Mouse (Mus musculus): Measurements from ENCODE around the gene Cox14. TPM values are rescaled to one million over a fixed set of nuclear protein-coding genes. Genes with fewer than 3 reads are reported as not detected.
"Not testable (repeated sequence)": the region's sequence is repeated elsewhere in the genome, so short reads cannot be mapped to it uniquely, and the experiment has no call there.

Gene Cox14
- polyA plus RNA-seq, 1 experiment, result 237 TPM

GRCm38 (mm10) chr15:99697309-99697708 lies 28.1 kb upstream of the Cox14 start:
- Histone ChIP-seq H3K4me3 (ENCODE audit: insufficient read depth, low read length) (no peak overlapping the region), H3K4me1 (ENCODE audit: control insufficient read depth, insufficient read depth, low read length) (peaks cover 2% of the 10 kb centered on the region; the same call in 1 of the 2 replicates), H3K27ac (ENCODE audit: insufficient read depth, low read length) (no peak overlapping the region)
- TF ChIP-seq CTCF (IDR thresholded peaks at IDR 0.05; ENCODE audit: extremely low read depth, insufficient read depth, low read length), result no peak
- no peak for TF ChIP-seq POLR2A (IDR thresholded peaks at IDR 0.05; ENCODE audit: extremely low read depth, insufficient read depth, low read length)

GRCm38 (mm10) chr15:99698533-99699085 lies 26.8 kb upstream of the Cox14 start:
- Histone ChIP-seq H3K4me3 (ENCODE audit: insufficient read depth, low read length) (no peak overlapping the region), H3K4me1 (ENCODE audit: control insufficient read depth, insufficient read depth, low read length) (peaks cover 2% of the 10 kb centered on the region; the same call in 1 of the 2 replicates), H3K27ac (ENCODE audit: insufficient read depth, low read length) (no peak overlapping the region)
- TF ChIP-seq POLR2A (IDR thresholded peaks at IDR 0.05; ENCODE audit: extremely low read depth, insufficient read depth, low read length) (no peak), CTCF (IDR thresholded peaks at IDR 0.05; ENCODE audit: extremely low read depth, insufficient read depth, low read length) (no peak)

GRCm38 (mm10) chr15:99699715-99700114 lies 25.7 kb upstream of the Cox14 start:
- TF ChIP-seq POLR2A (IDR thresholded peaks at IDR 0.05; ENCODE audit: extremely low read depth, insufficient read depth, low read length), result no peak
- TF ChIP-seq CTCF (IDR thresholded peaks at IDR 0.05; ENCODE audit: extremely low read depth, insufficient read depth, low read length), result no peak

GRCm38 (mm10) chr15:99700219-99701106 lies 25.0 kb upstream of the Cox14 start:
- Histone ChIP-seq H3K4me3 (ENCODE audit: insufficient read depth, low read length) (no peak overlapping the region), H3K27ac (ENCODE audit: insufficient read depth, low read length) (no peak overlapping the region), H3K4me1 (ENCODE audit: control insufficient read depth, insufficient read depth, low read length) (no peaks in the 10 kb centered on the region; the same call in 1 of the 2 replicates)
- TF ChIP-seq POLR2A (IDR thresholded peaks at IDR 0.05; ENCODE audit: extremely low read depth, insufficient read depth, low read length), result no peak
- TF ChIP-seq CTCF (IDR thresholded peaks at IDR 0.05; ENCODE audit: extremely low read depth, insufficient read depth, low read length), result no peak

More at GRCm38 (mm10) chr15:99699715-99700114, 25.7 kb upstream of the Cox14 start:
- no peak overlapping the region for H3K27ac ChIP-seq (ENCODE audit: insufficient read depth, low read length)
- H3K4me3 ChIP-seq (ENCODE audit: insufficient read depth, low read length), result no peak overlapping the region
- H3K4me1 ChIP-seq (ENCODE audit: control insufficient read depth, insufficient read depth, low read length), result peaks cover under 1% of the 10 kb centered on the region; the same call in 1 of the 2 replicates

GRCm38 (mm10) chr15:99701640-99701998 lies 23.8 kb upstream of the Cox14 start:
- H3K4me3 ChIP-seq (ENCODE audit: insufficient read depth, low read length), result peak overlapping the region; percentile 50
- not testable (repeated sequence) for H3K4me1 ChIP-seq (ENCODE audit: control insufficient read depth, insufficient read depth, low read length); H3K27ac ChIP-seq (ENCODE audit: insufficient read depth, low read length)

- H3K4me1 ChIP-seq (ENCODE audit: control insufficient read depth, insufficient read depth, low read length), result no peaks in the 10 kb centered on the region; the same call in 1 of the 2 replicates
- H3K4me3 ChIP-seq (ENCODE audit: insufficient read depth, low read length), result peak within 1 kb of the TSS; percentile 50
- peak; percentile 65 for TF ChIP-seq CTCF (IDR thresholded peaks at IDR 0.05; ENCODE audit: extremely low read depth, insufficient read depth, low read length)
- TF ChIP-seq POLR2A (IDR thresholded peaks at IDR 0.05; ENCODE audit: extremely low read depth, insufficient read depth, low read length), result no peak; the same call in 1 of the 2 replicates
- H3K27ac ChIP-seq (ENCODE audit: insufficient read depth, low read length), result peak within 1 kb of the TSS; percentile 93
Observed at GRCm38 (mm10) chr15:99701999-99702900, 23.2 kb upstream of the Cox14 start, which contains the start of gene Smarcd1. TSS of gene Smarcd1 (plus strand) at chr15:99702129.

GRCm38 (mm10) chr15:99703104-99703503 lies 22.3 kb upstream of the Cox14 start:
- H3K4me3 ChIP-seq (ENCODE audit: insufficient read depth, low read length), result peak overlapping the region; percentile 50
- H3K4me1 ChIP-seq (ENCODE audit: control insufficient read depth, insufficient read depth, low read length), result no peaks in the 10 kb centered on the region; the same call in 1 of the 2 replicates
- H3K27ac ChIP-seq (ENCODE audit: insufficient read depth, low read length), result peak overlapping the region; percentile 93
- TF ChIP-seq POLR2A (IDR thresholded peaks at IDR 0.05; ENCODE audit: extremely low read depth, insufficient read depth, low read length) (no peak), CTCF (IDR thresholded peaks at IDR 0.05; ENCODE audit: extremely low read depth, insufficient read depth, low read length) (no peak)

GRCm38 (mm10) chr15:99703676-99704040 lies 21.8 kb upstream of the Cox14 start:
- Histone ChIP-seq H3K27ac (ENCODE audit: insufficient read depth, low read length) (peak overlapping the region; percentile 93), H3K4me3 (ENCODE audit: insufficient read depth, low read length) (peak overlapping the region; percentile 50), H3K4me1 (ENCODE audit: control insufficient read depth, insufficient read depth, low read length) (no peaks in the 10 kb centered on the region; the same call in 1 of the 2 replicates)
- no peak for TF ChIP-seq CTCF (IDR thresholded peaks at IDR 0.05; ENCODE audit: extremely low read depth, insufficient read depth, low read length)
- no peak for TF ChIP-seq POLR2A (IDR thresholded peaks at IDR 0.05; ENCODE audit: extremely low read depth, insufficient read depth, low read length)

- TF ChIP-seq POLR2A (IDR thresholded peaks at IDR 0.05; ENCODE audit: extremely low read depth, insufficient read depth, low read length) (no peak; the same call in 1 of the 2 replicates), CTCF (IDR thresholded peaks at IDR 0.05; ENCODE audit: extremely low read depth, insufficient read depth, low read length) (no peak)
- Histone ChIP-seq H3K4me3 (ENCODE audit: insufficient read depth, low read length) (peak overlapping the region; percentile 50), H3K27ac (ENCODE audit: insufficient read depth, low read length) (peak overlapping the region; percentile 89), H3K4me1 (ENCODE audit: control insufficient read depth, insufficient read depth, low read length) (no peaks in the 10 kb centered on the region; the same call in 1 of the 2 replicates)
Observed at GRCm38 (mm10) chr15:99704041-99704681, 21.3 kb upstream of the Cox14 start.

All from cortical plate, adult 2 months (tissue).